Mouse (Mus musculus) large intestine, adult 2 months (tissue): ENCODE results near the gene Eid2. TPM values are rescaled to one million over a fixed set of nuclear protein-coding genes. Genes with fewer than 3 reads are reported as not detected.
"Not testable (repeated sequence)": the region's sequence is repeated elsewhere in the genome, so short reads cannot be mapped to it uniquely, and the experiment has no call there.

ENCODE experiments used
- DNase-seq: peaks from one replicate; pipeline ENCODE4 v3.0.0-alpha.2; 2012; ENCODE audit warnings: low read depth, low spot score
- WGBS: fragments of 180-500 bp; shearing (Covaris S2); methylation state at CpG from one replicate; pipeline ENCODE4 v1.1.7; 2018; 5-methylcytosine and 5-hydroxymethylcytosine counted together
- polyA plus RNA-seq: library from polyadenylated mRNA; depleted of rRNA; stranded (reverse); fragments of >200 nt; gene quantifications from 2 replicates; pipeline ENCODE4 v1.2.3, GENCODE M21; 2012; rRNA removed

Gene Eid2
- 0.89 and 1.2 TPM in 2 replicates for polyA plus RNA-seq

- no peak for DNase-seq
- WGBS: 8% methylated on average over 57 of the region's 57 CpGs
Observed at GRCm38 (mm10) chr7:28267129-28268041, at the start of gene Eid2. Gene Eid2 (plus strand): TSS chr7:28267881.

DNA sequence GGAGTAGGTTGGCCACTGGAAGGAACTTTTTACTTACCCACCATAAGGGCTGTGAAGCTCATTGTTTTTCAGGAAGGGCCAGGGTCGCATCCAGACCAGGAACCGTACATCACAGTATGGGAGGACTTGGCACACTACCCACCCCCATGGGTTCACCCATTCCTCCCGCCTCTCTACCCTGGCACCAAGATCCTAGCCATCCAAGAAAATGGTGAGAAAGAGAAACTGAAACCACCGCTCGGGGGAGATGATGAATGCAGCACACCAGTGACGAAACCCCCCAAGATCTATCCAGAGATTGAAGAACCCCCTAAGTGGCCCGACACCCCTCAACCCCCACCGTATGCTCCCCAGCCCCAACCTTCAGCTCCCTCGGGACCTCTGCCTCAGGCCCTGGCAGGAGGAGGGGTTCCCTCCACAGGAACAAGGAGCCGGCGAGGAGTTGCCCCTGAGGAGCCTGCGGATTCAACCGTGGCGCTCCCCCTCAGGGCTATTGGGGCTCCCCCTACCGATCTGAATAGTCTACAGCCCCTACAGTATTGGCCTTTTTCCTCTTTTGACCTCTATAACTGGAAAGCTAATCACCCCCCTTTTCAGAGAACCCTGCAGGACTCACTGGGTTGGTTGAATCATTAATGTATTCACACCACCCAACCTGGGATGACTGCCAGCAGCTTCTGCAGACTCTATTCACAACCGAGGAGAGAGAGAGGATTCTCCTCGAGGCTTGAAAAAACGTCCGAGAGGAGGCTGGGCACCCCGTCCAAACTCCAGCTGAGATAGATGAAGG is 48.5 kb upstream of the Eid2 start:
- not testable (repeated sequence) for DNase-seq
- 80% methylated on average over 20 of the region's 20 CpGs for WGBS

DNA sequence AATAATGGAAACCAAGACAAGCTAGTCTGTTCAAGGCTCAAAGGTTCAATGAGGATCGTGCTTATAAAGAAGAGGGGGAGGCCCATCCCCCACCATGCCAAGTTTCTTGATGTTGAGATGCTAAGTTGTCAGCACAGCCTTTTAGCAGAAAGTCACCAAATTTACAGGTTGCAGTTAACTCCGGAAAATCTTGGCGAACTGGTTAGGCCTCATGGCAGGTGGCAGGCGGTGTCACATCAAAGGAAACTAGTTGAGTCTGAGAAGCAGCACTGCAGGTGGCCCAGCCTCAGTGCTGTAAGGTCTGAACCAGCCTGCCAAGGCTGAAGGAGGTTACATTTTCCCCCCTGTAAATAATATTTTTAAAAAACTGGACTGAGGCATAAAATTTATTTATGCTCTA is 40.8 kb upstream of the Eid2 start:
- DNase-seq: not testable (repeated sequence)
- 84% methylated on average over 4 of the region's 4 CpGs for WGBS

DNA sequence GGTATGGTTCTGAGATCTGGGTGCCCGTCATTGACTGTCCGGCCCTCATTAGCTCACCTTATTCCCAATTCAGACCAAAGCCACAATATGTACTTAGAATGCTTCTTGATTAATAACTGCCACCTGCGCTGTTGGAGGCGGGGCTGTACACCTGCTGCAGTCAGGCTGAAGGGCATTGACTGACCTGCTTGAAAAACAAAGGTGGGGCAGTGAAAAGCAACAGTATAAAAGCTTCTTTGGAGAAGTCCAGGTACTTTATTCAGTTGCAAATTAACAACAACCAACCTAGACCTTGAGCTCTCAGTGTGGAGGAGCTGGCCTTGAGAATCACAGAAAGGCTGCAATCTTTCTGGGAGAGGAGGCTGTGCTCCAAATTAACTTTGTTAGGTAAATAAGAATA is 40.3 kb upstream of the Eid2 start:
- DNase-seq: not testable (repeated sequence)

GRCm38 (mm10) chr7:28243943-28244342 is 23.7 kb upstream of the Eid2 start:
- 61% methylated on average over 2 of the region's 2 CpGs for WGBS

More for the DNA sequence above, 40.3 kb upstream of the Eid2 start:
- 85% methylated on average over 4 of the region's 4 CpGs for WGBS

GRCm38 (mm10) chr7:28248957-28249356 is 18.7 kb upstream of the Eid2 start:
- 88% methylated on average over 3 of the region's 3 CpGs for WGBS
- DNase-seq: no peak

More at GRCm38 (mm10) chr7:28243943-28244342, 23.7 kb upstream of the Eid2 start:
- not testable (repeated sequence) for DNase-seq

DNA sequence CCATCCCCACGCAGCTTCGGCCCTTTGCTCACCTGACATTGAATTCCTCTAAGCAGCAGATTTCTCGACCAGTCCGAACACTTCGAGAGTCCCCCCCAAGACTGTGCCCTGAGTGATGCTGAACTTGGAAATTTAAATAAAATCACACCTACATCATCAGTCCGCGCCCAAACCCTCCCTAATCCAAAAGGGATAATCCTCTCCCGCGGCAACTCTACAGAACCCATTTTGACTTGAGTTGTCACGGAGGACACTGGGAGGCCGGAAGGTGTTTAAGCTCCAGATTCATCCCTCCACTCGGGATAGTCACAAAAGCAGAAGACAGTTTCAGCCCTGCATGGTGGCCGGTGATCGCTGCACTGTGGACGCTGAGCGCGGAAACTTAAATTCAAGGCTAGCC is 15.7 kb upstream of the Eid2 start:
- no peak for DNase-seq
- 88% methylated on average over 17 of the region's 17 CpGs for WGBS

GRCm38 (mm10) chr7:28254591-28254990 is 13.1 kb upstream of the Eid2 start:
- WGBS: 76% methylated on average over 6 of the region's 6 CpGs
- no peak for DNase-seq

DNA sequence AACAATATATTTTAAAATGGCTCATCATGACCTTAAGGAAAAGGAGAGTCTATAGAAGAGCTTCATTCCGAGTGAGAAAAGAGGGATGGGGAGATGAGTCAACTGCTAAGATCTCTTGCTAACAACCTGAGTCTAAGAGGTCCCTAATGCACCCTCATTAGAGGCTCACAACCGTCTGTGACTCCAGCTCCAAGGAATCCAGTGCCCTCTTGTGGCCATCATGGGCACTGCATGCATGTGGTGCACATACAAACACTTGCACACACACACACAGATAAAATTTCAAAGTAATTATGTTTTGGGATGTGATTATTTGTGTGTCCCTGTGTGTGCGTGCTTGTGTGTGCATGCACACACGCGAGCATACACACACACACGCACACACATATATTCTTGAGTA is 12.2 kb upstream of the Eid2 start:
- WGBS: 86% methylated on average over 6 of the region's 6 CpGs
- no peak for DNase-seq

GRCm38 (mm10) chr7:28262861-28263260 is 4.8 kb upstream of the Eid2 start:
- DNase-seq: no peak
- WGBS: 36% methylated on average over 5 of the region's 5 CpGs

GRCm38 (mm10) chr7:28263786-28264185 is 3.9 kb upstream of the Eid2 start:
- 3% methylated on average over 14 of the region's 15 CpGs for WGBS
- peak; percentile 11 for DNase-seq

GRCm38 (mm10) chr7:28265391-28265790 is 2.3 kb upstream of the Eid2 start:
- no peak for DNase-seq
- 84% methylated on average over 13 of the region's 13 CpGs for WGBS

- no peak for DNase-seq
- 1% methylated on average over 53 of the region's 62 CpGs for WGBS
Observed at GRCm38 (mm10) chr7:28268042-28268531, 406 bp downstream of the Eid2 start.

DNA sequence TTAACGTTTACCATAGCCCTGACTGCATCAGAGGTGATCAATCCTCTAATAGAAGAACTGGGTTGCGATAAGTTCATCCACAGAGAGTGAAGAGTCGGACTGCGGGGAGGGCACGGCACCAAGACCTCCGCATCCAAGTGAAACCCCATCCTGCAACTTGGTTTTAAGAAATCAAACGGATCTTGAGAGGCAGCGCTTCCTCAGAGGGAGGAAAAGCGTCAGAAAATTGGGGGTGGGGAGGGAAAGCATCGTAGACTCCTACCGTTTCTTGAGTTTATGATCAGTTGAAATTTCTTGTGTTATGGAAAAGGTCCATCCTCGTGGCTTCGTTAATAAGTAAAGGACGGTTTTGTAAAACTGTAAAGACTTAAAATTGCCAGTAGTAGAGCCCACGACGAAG is 895 bp downstream of the Eid2 start:
- DNase-seq: no peak
- WGBS: 26% methylated on average over 16 of the region's 16 CpGs

GRCm38 (mm10) chr7:28269355-28269754 is 1.7 kb downstream of the Eid2 start:
- no peak for DNase-seq

DNA sequence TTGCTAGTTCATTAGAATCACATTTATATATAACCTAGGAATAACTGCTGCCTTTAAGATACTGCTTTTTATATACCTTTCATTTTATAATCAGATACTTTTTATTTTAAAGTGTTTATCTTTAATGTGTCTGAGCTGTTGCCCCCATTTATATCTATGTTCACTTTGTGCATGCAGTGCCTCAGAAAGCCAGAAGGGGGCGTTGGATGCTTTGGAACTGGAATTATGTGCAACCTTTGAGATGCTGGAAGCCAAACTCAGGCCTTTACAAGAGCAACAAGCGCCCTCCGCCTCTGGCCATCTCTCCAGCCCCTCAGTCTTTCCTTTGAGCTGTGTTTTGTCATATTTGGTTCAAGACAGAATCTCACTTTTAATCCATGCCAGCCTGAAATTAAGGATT is 4.1 kb downstream of the Eid2 start:
- DNase-seq: no peak
- 68% methylated on average over 3 of the region's 3 CpGs for WGBS

More at GRCm38 (mm10) chr7:28269355-28269754, 1.7 kb downstream of the Eid2 start:
- 94% methylated on average over 12 of the region's 12 CpGs for WGBS

DNA sequence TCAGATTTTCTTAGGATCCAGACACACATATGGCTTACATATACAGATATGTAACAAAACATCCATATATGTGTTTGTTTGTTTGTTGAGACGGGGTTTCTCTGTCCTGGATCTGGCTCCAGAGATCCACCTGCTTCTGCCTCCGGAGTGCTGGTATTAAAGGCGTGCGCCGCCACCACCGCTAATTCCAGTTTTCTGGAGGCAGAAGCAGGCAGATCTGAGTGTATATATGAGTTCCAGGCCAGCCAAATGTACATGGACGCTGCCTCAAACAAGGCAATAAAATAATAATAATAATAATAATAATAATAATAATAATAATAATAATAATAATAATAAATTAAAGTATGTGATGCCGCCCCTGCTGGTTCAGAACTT is 9.5 kb downstream of the Eid2 start:
- 57% methylated on average over 8 of the region's 8 CpGs for WGBS
- DNase-seq: no peak

DNA sequence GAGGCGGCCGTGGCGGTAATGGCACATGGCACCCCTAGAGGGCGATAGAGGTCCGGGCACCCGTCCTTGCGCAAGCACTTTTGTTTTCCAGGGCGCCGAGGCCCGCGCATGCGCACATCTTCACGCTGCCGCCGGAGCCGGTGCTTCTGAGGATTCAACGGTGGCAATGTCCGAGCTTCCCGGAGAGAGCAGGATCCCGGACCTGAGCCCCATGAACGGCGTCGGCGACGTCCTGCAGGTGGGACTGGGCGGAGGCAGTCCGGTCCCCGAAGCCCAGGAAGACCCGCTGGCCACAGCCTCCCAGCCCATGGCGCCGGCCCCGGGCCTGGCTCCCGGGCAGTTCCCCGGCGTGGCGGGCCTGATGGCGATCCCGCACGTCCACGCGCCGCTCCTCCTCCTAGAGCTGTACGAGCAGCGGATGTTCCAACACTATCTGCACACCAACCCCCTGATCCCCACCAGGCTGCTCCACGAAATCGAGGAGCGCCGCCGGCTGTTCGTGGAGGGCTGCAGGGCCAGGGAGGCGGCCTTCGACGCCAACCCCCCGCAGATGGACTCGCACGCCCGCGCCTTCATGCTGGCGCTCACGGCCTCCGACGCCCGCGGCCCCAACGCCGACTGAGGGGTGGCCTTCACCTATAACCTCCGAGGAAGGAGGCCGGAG is 10.1 kb downstream of the Eid2 start, which contains the start of gene Eid2b:
TSS of gene Eid2b (plus strand) at position 125 of the 664 bp plus-strand sequence.
- peak; percentile 82 for DNase-seq
- WGBS: 2% methylated on average over 68 of the region's 68 CpGs

- WGBS: 83% methylated on average over 7 of the region's 7 CpGs
Observed at GRCm38 (mm10) chr7:28278279-28278652, 10.6 kb downstream of the Eid2 start.

GRCm38 (mm10) chr7:28280630-28281029 is 12.9 kb downstream of the Eid2 start:
- DNase-seq: no peak

More at GRCm38 (mm10) chr7:28278279-28278652, 10.6 kb downstream of the Eid2 start:
- no peak for DNase-seq

More at GRCm38 (mm10) chr7:28280630-28281029, 12.9 kb downstream of the Eid2 start:
- 74% methylated on average over 7 of the region's 7 CpGs for WGBS
